Mouse (Mus musculus): Measurements from ENCODE around the gene Tubal3.

The Tubal3 gene

GRCm38 (mm10) chr13:3924483-3924882, 6.4 kb downstream of the Tubal3 start:
- DNase-seq (ENCODE audit: low read depth, low spot score), result no peak

- no peak for DNase-seq (ENCODE audit: low read depth, low spot score)
Observed at GRCm38 (mm10) chr13:3925632-3926031, 7.6 kb downstream of the Tubal3 start.

- DNase-seq (ENCODE audit: low read depth, low spot score), result no peak
Observed at GRCm38 (mm10) chr13:3926046-3926445, 8.0 kb downstream of the Tubal3 start.

GRCm38 (mm10) chr13:3944699-3945098, 26.6 kb downstream of the Tubal3 start:
- DNase-seq (ENCODE audit: low read depth, low spot score), result no peak

GRCm38 (mm10) chr13:3945249-3945648, 27.2 kb downstream of the Tubal3 start, which contains the start of gene Ucn3:
Gene Ucn3, minus strand, starts transcription at chr13:3945349.
- DNase-seq (ENCODE audit: low read depth, low spot score), result no peak

GRCm38 (mm10) chr13:3947267-3947666, 29.2 kb downstream of the Tubal3 start:
- no peak for DNase-seq (ENCODE audit: low read depth, low spot score)

GRCm38 (mm10) chr13:3949477-3949876, 31.4 kb downstream of the Tubal3 start:
- DNase-seq (ENCODE audit: low read depth, low spot score), result no peak

- no peak for DNase-seq (ENCODE audit: low read depth, low spot score)
Observed at GRCm38 (mm10) chr13:3951198-3951914, 33.3 kb downstream of the Tubal3 start.

GRCm38 (mm10) chr13:3968849-3969248, 50.8 kb downstream of the Tubal3 start:
- no peak for DNase-seq (ENCODE audit: low read depth, low spot score)
